Mouse (Mus musculus): ENCODE data around the gene Ap1g1.

DNA sequence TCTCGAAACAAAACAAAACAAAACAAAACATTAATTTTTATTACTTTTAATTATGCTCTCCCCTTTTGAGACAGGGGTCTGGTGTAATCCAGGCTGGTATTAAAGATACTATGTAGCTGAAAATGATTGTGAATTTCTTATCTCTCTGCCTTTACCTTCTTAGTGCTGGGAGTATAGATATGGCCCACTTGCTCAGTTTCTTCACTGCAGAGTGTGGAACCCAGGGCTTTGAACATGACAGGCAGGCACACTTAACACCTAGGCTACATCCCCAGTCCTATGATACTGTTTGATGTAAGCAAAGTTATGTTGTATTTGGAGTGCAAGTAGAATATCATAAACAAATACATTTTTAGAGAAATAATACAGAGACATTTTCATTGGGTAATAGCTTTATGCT, 64.1 kb downstream of the Ap1g1 start:
- TF ChIP-seq CTCF (IDR thresholded peaks at IDR 0.05; ENCODE audit: borderline replicate concordance, extremely low read depth, insufficient read depth, insufficient read length) (no peak), POLR2A (IDR thresholded peaks at IDR 0.05; ENCODE audit: borderline replicate concordance, extremely low read depth, insufficient read depth, insufficient read length, poor library complexity, severe bottlenecking) (no peak)

Measured in brain, embryonic 14.5 days (tissue).